Mouse (Mus musculus): ENCODE data around the gene Lrrc51.

DNA sequence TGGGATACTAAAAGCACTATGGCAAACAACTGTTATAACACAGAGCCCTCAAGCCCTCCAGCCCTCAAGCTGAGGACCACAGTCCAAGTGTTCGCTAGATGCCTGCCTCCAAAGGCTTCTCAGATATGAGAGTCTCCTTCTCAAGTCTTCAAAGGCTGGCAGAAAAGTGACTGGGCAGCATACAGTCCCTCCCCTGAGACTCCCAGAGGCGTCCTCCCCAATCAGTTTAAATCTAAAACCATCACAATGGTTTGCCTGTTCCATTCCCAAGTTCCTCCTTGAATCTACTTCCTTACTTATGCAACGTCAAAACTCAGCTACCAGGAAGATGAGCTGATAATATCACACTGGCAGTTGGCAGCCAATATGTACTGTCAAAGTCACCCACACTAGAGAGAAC, 70.3 kb downstream of the Lrrc51 start, which contains the start of gene Anapc15:
- TF ChIP-seq CTCF (IDR thresholded peaks at IDR 0.05; ENCODE audit: low read depth) = no peak
- TF ChIP-seq EP300 (IDR thresholded peaks at IDR 0.05; ENCODE audit: low read depth) = no peak

Data from heart, postnatal 0 days (tissue).